Mouse (Mus musculus) heart, postnatal 25 days (tissue): ENCODE data around the gene Nol6. TPM values are rescaled to one million over a fixed set of nuclear protein-coding genes. Genes with fewer than 3 reads are reported as not detected.
"Not testable (repeated sequence)": the region's sequence is repeated elsewhere in the genome, so short reads cannot be mapped to it uniquely, and the experiment has no call there.

Experiments used
- DNase-seq: peaks from one replicate; pipeline ENCODE4 v3.0.0; 2022; ENCODE audit warnings: low spot score
- intact Hi-C: fragments of 180-260 bp; cut with DNase I; formaldehyde crosslinking; loops from one replicate; pipeline ENCODE4 v1.15.1; 2025
- total RNA-seq, 2 experiments: library from RNA; stranded (reverse); gene quantifications; 2 replicates each; pipeline ENCODE4 v1.2.3; 2021

Nol6 gene
- total RNA-seq, 2 experiments from 2014 or later = 14.5 to 15.3 TPM

GRCm38 (mm10) chr4:41089189-41089588 lies 35.1 kb downstream of the Nol6 start:
- intact Hi-C loops = no loop called here

GRCm38 (mm10) chr4:41087459-41088298 lies 36.6 kb downstream of the Nol6 start:
- intact Hi-C loops = no loop called here
- DNase-seq = no peak

More at GRCm38 (mm10) chr4:41089189-41089588, 35.1 kb downstream of the Nol6 start:
- no peak for DNase-seq

GRCm38 (mm10) chr4:41086947-41087346 lies 37.3 kb downstream of the Nol6 start:
- intact Hi-C loops = no loop called here

GRCm38 (mm10) chr4:41084819-41085218 lies 39.4 kb downstream of the Nol6 start:
- no peak for DNase-seq
- intact Hi-C loops = no loop called here

More at GRCm38 (mm10) chr4:41086947-41087346, 37.3 kb downstream of the Nol6 start:
- DNase-seq = no peak

GRCm38 (mm10) chr4:41082803-41083202 lies 41.5 kb downstream of the Nol6 start:
- DNase-seq, intact Hi-C loops: not testable (repeated sequence)

GRCm38 (mm10) chr4:41081733-41082132 lies 42.5 kb downstream of the Nol6 start:
- intact Hi-C loops = no loop called here
- no peak for DNase-seq

- intact Hi-C loops = no loop called here
- no peak for DNase-seq
These were observed 45.5 kb downstream of the Nol6 start for GRCm38 (mm10) chr4:41078726-41079125.

GRCm38 (mm10) chr4:41074461-41074860 lies 49.8 kb downstream of the Nol6 start:
- DNase-seq = no peak
- intact Hi-C loops = no loop called here

GRCm38 (mm10) chr4:41073008-41073817 lies 51.0 kb downstream of the Nol6 start:
- DNase-seq = no peak
- intact Hi-C loops = no loop called here

GRCm38 (mm10) chr4:41071500-41072429 lies 52.5 kb downstream of the Nol6 start:
- intact Hi-C loops = no loop called here
- no peak for DNase-seq

- intact Hi-C loops = no loop called here
- no peak for DNase-seq
These were observed 59.1 kb downstream of the Nol6 start for GRCm38 (mm10) chr4:41065196-41065595.

Other genes with a start within 250 kb of the Nol6 start
- under 1 TPM in 1 of 2 experiments, not detected in 1; 0.78 TPM for gene Spink4, start 204.4 kb downstream of the Nol6 start, total RNA-seq
- 100 to 1,000 TPM; 247 to 264 TPM for gene Bag1, start 176.2 kb downstream of the Nol6 start, total RNA-seq
- 10 to 100 TPM; 33.7 to 35.9 TPM for gene Chmp5, start 176.0 kb downstream of the Nol6 start, total RNA-seq
- gene Nfx1, start 153.5 kb downstream of the Nol6 start, total RNA-seq = 10 to 100 TPM; 20.1 to 21.3 TPM
- gene Aqp7, start 76.3 kb downstream of the Nol6 start, total RNA-seq = 10 to 100 TPM; 31.8 to 33.7 TPM
- not detected for gene Aqp3, start 26.3 kb downstream of the Nol6 start, total RNA-seq
- gene Ube2r2, start 11.3 kb upstream of the Nol6 start, total RNA-seq = 100 to 1,000 TPM; 121 to 131 TPM
- 10 to 100 TPM; 63.5 to 64.2 TPM for gene Ubap2, start 150.7 kb upstream of the Nol6 start, total RNA-seq
- 10 to 100 TPM; 42.2 to 45.5 TPM for gene Dcaf12, start 190.4 kb upstream of the Nol6 start, total RNA-seq
- 10 to 100 TPM; 33.9 to 35.9 TPM for gene Ubap1, start 224.5 kb upstream of the Nol6 start, total RNA-seq